Mouse (Mus musculus) erythroblast, embryonic 14.5 days (primary cell): ENCODE measurements around the gene Rrp1.

Experiments
- GATA1 ChIP-seq: IDR thresholded peaks from 2 replicates; pipeline ENCODE4 v1.6.1; 2012; ENCODE audit warnings: low read length, inconsistent platforms, mixed read lengths
- TAL1 ChIP-seq: IDR thresholded peaks from 3 replicates; pipeline ENCODE4 v1.6.1; 2012; ENCODE audit warnings: low read length, inconsistent platforms, mixed read lengths

DNA sequence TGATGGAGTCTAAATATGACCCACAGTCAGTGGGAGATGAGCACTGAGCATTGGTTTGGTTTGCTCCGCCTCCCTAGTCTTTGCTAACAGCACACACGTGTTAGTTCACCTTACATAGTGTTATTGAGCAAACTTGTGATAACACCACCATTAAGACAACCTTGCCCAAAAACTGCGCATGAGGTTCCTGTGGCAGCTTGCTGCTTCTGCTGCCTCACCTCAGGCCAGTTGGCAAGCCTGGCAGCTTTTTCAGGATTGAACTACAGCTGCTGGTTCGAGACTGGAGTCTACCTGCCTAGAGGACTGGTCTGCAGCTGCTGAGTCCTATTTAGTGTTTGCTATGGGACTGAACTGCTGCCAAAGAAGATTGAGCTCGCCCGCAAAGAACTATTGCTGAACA, 49.5 kb downstream of the Rrp1 start:
- TF ChIP-seq GATA1 (no peak), TAL1 (no peak)
